Mouse (Mus musculus): ENCODE measurements around the gene Atg101.

Atg101 gene

GRCm38 (mm10) chr15:101259922-101260321 is 24.1 kb upstream of the Atg101 start:
- TF ChIP-seq NANOG (IDR thresholded peaks at IDR 0.05; ENCODE audit: borderline replicate concordance, low read length) (no peak), POU5F1 (IDR thresholded peaks at IDR 0.05; ENCODE audit: borderline replicate concordance, low read length) (no peak), CTCF (conservative IDR thresholded peaks at IDR 0.05; ENCODE audit: low read length) (no peak)
- H3K27me3 ChIP-seq (ENCODE audit: insufficient read depth, low read length): no peaks in the 10 kb centered on the region
- peaks cover 59% of the 10 kb centered on the region for H3K36me3 ChIP-seq (ENCODE audit: insufficient read depth, low read length)
- no peaks in the 10 kb centered on the region for H3K9me3 ChIP-seq (ENCODE audit: low read length)
- H3K4me1 ChIP-seq (replicated peaks; ENCODE audit: low read depth, low read length): peaks cover 95% of the 10 kb centered on the region
- no peak overlapping the region for H3K4me3 ChIP-seq (replicated peaks; ENCODE audit: low read length)

- H3K4me1 ChIP-seq (replicated peaks; ENCODE audit: low read depth, low read length): peaks cover 95% of the 10 kb centered on the region
- peaks cover 59% of the 10 kb centered on the region for H3K36me3 ChIP-seq (ENCODE audit: insufficient read depth, low read length)
- H3K4me3 ChIP-seq (replicated peaks; ENCODE audit: low read length): 0 out of 2 replicates have a peak overlapping the region, but pooled peaks have one; percentile 10
- no peaks in the 10 kb centered on the region for H3K9me3 ChIP-seq (ENCODE audit: low read length)
- TF ChIP-seq CTCF (conservative IDR thresholded peaks at IDR 0.05; ENCODE audit: low read length) (no peak), POU5F1 (IDR thresholded peaks at IDR 0.05; ENCODE audit: borderline replicate concordance, low read length) (no peak), NANOG (IDR thresholded peaks at IDR 0.05; ENCODE audit: borderline replicate concordance, low read length) (no peak)
- no peaks in the 10 kb centered on the region for H3K27me3 ChIP-seq (ENCODE audit: insufficient read depth, low read length)
Measured at GRCm38 (mm10) chr15:101260387-101260786, 23.7 kb upstream of the Atg101 start.

GRCm38 (mm10) chr15:101260874-101261622 is 23.0 kb upstream of the Atg101 start:
- TF ChIP-seq NANOG (IDR thresholded peaks at IDR 0.05; ENCODE audit: borderline replicate concordance, low read length): no peak
- no peak for TF ChIP-seq POU5F1 (IDR thresholded peaks at IDR 0.05; ENCODE audit: borderline replicate concordance, low read length)
- no peak for TF ChIP-seq CTCF (conservative IDR thresholded peaks at IDR 0.05; ENCODE audit: low read length)
- H3K9me3 ChIP-seq (ENCODE audit: low read length): no peaks in the 10 kb centered on the region
- H3K4me1 ChIP-seq (replicated peaks; ENCODE audit: low read depth, low read length): peaks cover 95% of the 10 kb centered on the region

GRCm38 (mm10) chr15:101262502-101262901 is 21.6 kb upstream of the Atg101 start:
- Histone ChIP-seq H3K36me3 (ENCODE audit: insufficient read depth, low read length) (peaks cover 59% of the 10 kb centered on the region), H3K4me1 (replicated peaks; ENCODE audit: low read depth, low read length) (peaks cover 91% of the 10 kb centered on the region)

More at GRCm38 (mm10) chr15:101260874-101261622, 23.0 kb upstream of the Atg101 start:
- Histone ChIP-seq H3K4me3 (replicated peaks; ENCODE audit: low read length) (no peak overlapping the region; the same call in 1 of the 2 replicates), H3K27me3 (ENCODE audit: insufficient read depth, low read length) (no peaks in the 10 kb centered on the region), H3K36me3 (ENCODE audit: insufficient read depth, low read length) (peaks cover 59% of the 10 kb centered on the region)

GRCm38 (mm10) chr15:101266132-101266963 is 17.7 kb upstream of the Atg101 start:
- peaks cover 96% of the 10 kb centered on the region for H3K4me1 ChIP-seq (replicated peaks; ENCODE audit: low read depth, low read length)
- no peaks in the 10 kb centered on the region for H3K27me3 ChIP-seq (ENCODE audit: insufficient read depth, low read length)
- H3K36me3 ChIP-seq (ENCODE audit: insufficient read depth, low read length): peaks cover 61% of the 10 kb centered on the region
- no peaks in the 10 kb centered on the region for H3K9me3 ChIP-seq (ENCODE audit: low read length)
- TF ChIP-seq NANOG (IDR thresholded peaks at IDR 0.05; ENCODE audit: borderline replicate concordance, low read length): no peak
- no peak for TF ChIP-seq POU5F1 (IDR thresholded peaks at IDR 0.05; ENCODE audit: borderline replicate concordance, low read length)
- no peak for TF ChIP-seq CTCF (conservative IDR thresholded peaks at IDR 0.05; ENCODE audit: low read length)
- peak overlapping the region; percentile 84 for H3K4me3 ChIP-seq (replicated peaks; ENCODE audit: low read length)

More at GRCm38 (mm10) chr15:101262502-101262901, 21.6 kb upstream of the Atg101 start:
- Histone ChIP-seq H3K27me3 (ENCODE audit: insufficient read depth, low read length) (no peaks in the 10 kb centered on the region), H3K9me3 (ENCODE audit: low read length) (no peaks in the 10 kb centered on the region), H3K4me3 (replicated peaks; ENCODE audit: low read length) (peak overlapping the region; percentile 20; the same call in 1 of the 2 replicates)
- TF ChIP-seq POU5F1 (IDR thresholded peaks at IDR 0.05; ENCODE audit: borderline replicate concordance, low read length): no peak
- no peak for TF ChIP-seq NANOG (IDR thresholded peaks at IDR 0.05; ENCODE audit: borderline replicate concordance, low read length)
- TF ChIP-seq CTCF (conservative IDR thresholded peaks at IDR 0.05; ENCODE audit: low read length): no peak

GRCm38 (mm10) chr15:101267053-101268032 is 16.7 kb upstream of the Atg101 start:
- Histone ChIP-seq H3K4me3 (replicated peaks; ENCODE audit: low read length) (peak overlapping the region; percentile 84), H3K36me3 (ENCODE audit: insufficient read depth, low read length) (peaks cover 67% of the 10 kb centered on the region), H3K4me1 (replicated peaks; ENCODE audit: low read depth, low read length) (peaks cover 96% of the 10 kb centered on the region), H3K27me3 (ENCODE audit: insufficient read depth, low read length) (no peaks in the 10 kb centered on the region), H3K9me3 (ENCODE audit: low read length) (no peaks in the 10 kb centered on the region)
- no peak for TF ChIP-seq POU5F1 (IDR thresholded peaks at IDR 0.05; ENCODE audit: borderline replicate concordance, low read length)
- no peak for TF ChIP-seq CTCF (conservative IDR thresholded peaks at IDR 0.05; ENCODE audit: low read length)
- TF ChIP-seq NANOG (IDR thresholded peaks at IDR 0.05; ENCODE audit: borderline replicate concordance, low read length): no peak

GRCm38 (mm10) chr15:101270101-101270820 is 13.8 kb upstream of the Atg101 start:
- TF ChIP-seq NANOG (IDR thresholded peaks at IDR 0.05; ENCODE audit: borderline replicate concordance, low read length) (no peak), POU5F1 (IDR thresholded peaks at IDR 0.05; ENCODE audit: borderline replicate concordance, low read length) (no peak), CTCF (conservative IDR thresholded peaks at IDR 0.05; ENCODE audit: low read length) (no peak)
- Histone ChIP-seq H3K27me3 (ENCODE audit: insufficient read depth, low read length) (no peaks in the 10 kb centered on the region), H3K4me3 (replicated peaks; ENCODE audit: low read length) (peak overlapping the region; percentile 84), H3K4me1 (replicated peaks; ENCODE audit: low read depth, low read length) (peaks cover 94% of the 10 kb centered on the region), H3K9me3 (ENCODE audit: low read length) (no peaks in the 10 kb centered on the region), H3K36me3 (ENCODE audit: insufficient read depth, low read length) (peaks cover 68% of the 10 kb centered on the region)
